Mouse (Mus musculus): ENCODE data around the gene Memo1. TPM values are rescaled to one million over a fixed set of nuclear protein-coding genes. Genes with fewer than 3 reads are reported as not detected.
"Not testable (repeated sequence)": the region's sequence is repeated elsewhere in the genome, so short reads cannot be mapped to it uniquely, and the experiment has no call there.

Memo1 gene
- polyA plus RNA-seq, 1 experiment from 2014 or later = 88.8 TPM

DNA sequence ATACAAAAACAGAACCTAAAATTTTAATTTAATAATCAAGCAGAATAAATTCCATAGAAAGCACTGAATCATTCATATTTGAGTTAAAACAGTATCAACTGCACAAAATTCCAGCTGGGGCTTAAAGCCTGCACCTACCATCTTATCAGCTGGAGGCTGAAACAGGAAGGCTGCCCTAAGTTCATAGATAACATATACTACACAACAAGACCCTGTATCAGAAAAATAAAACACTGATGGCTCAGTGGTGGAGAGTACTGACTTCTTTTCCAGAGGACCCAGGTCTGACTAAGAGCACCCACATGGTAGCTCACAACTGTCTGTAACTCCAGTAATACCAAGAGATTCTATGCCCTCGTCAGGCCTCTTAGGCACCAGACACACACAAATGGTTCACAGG lies 55.0 kb downstream of the Memo1 start:
- H3K36me3 ChIP-seq (replicated peaks) = peaks cover 43% of the 10 kb centered on the region
- 78% methylated on average over 1 of the region's 1 CpGs for WGBS (ENCODE audit: insufficient replicate concordance)
- no peaks in the 10 kb centered on the region for H3K27me3 ChIP-seq
- H3K9ac ChIP-seq = no peak overlapping the region
- no peak overlapping the region for H3K4me2 ChIP-seq
- H3K27ac ChIP-seq (replicated peaks) = no peak overlapping the region
- no peak overlapping the region for H3K4me3 ChIP-seq (replicated peaks)
- H3K9me3 ChIP-seq (replicated peaks) = no peaks in the 10 kb centered on the region
- ATAC-seq (ENCODE audit: insufficient read depth) = 0 out of 2 replicates have a peak, but pooled peaks have one; percentile 28
- peaks cover 7% of the 10 kb centered on the region for H3K4me1 ChIP-seq (replicated peaks)

DNA sequence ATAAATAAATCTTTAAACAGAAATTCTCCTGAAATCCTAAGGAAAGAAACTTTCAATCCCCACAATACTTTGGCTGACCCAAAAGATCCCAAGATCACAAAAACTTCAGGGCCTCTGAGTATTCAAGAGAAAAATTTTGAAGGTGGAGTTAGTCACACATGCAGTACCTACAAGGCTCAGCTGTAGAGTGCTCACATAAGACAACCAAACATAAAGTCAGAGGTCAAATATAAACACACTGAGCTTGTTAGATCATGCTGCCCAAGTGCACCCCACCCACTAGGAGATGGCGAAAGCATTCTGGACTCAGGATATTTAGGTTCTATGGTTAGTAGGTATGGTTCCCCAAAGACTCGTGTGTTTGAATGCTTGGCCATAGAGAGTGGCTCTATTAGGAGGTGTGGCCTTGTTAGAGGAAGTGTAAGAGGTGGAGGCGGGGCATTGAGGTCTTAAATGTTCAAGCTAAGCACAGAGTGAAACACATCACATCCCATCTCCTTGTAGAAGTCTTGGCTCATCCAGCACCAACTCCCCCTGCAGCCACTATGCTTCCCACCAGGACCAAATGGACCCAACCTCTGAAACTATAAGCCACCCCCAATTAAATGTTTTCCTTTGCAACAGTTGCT lies 67.1 kb downstream of the Memo1 start:
- Histone ChIP-seq H3K36me3 (replicated peaks) (peaks cover 42% of the 10 kb centered on the region), H3K27ac (replicated peaks) (no peak overlapping the region), H3K4me2 (no peak overlapping the region), H3K9me3 (replicated peaks) (no peaks in the 10 kb centered on the region), H3K9ac (no peak overlapping the region), H3K27me3 (no peaks in the 10 kb centered on the region), H3K4me3 (replicated peaks) (no peak overlapping the region), H3K4me1 (replicated peaks) (no peaks in the 10 kb centered on the region)
- no peak for ATAC-seq (ENCODE audit: insufficient read depth)
- WGBS (ENCODE audit: insufficient replicate concordance) = 71% methylated on average over 3 of the region's 3 CpGs

DNA sequence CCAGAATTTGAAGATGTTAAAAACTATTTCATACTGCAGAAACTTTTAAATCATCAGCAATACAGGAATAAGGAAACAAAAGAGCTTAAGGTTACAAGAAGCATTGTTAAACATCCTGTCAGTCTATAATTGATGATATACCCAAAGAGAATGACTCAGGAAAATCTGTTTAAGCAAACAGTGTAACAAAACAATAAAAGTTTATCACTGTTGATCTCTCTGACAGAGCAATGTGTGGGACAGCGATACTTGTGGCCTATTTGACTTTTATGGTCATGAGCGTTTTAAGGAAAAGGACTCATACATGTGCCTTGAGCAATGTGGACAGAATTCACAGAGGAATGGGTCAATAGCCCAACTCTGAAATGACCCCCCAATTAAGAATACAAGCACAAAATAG lies 78.0 kb downstream of the Memo1 start:
- no peak for ATAC-seq (ENCODE audit: insufficient read depth)
- Histone ChIP-seq H3K4me1 (replicated peaks) (no peaks in the 10 kb centered on the region), H3K9ac (no peak overlapping the region), H3K4me3 (replicated peaks) (no peak overlapping the region), H3K27me3 (no peaks in the 10 kb centered on the region), H3K4me2 (no peak overlapping the region), H3K9me3 (replicated peaks) (no peaks in the 10 kb centered on the region), H3K36me3 (replicated peaks) (peaks cover 45% of the 10 kb centered on the region), H3K27ac (replicated peaks) (no peak overlapping the region)
- 68% methylated on average over 2 of the region's 2 CpGs for WGBS (ENCODE audit: insufficient replicate concordance)

- ATAC-seq (ENCODE audit: insufficient read depth); H3K27ac ChIP-seq (replicated peaks); H3K9me3 ChIP-seq (replicated peaks); H3K9ac ChIP-seq; H3K4me3 ChIP-seq (replicated peaks); H3K4me1 ChIP-seq (replicated peaks); H3K27me3 ChIP-seq; H3K4me2 ChIP-seq: not testable (repeated sequence)
- peaks cover 48% of the 10 kb centered on the region for H3K36me3 ChIP-seq (replicated peaks)
- 91% methylated on average over 16 of the region's 16 CpGs for WGBS (ENCODE audit: insufficient replicate concordance)
Observed at GRCm38 (mm10) chr17:74212831-74213524, 82.3 kb downstream of the Memo1 start.

DNA sequence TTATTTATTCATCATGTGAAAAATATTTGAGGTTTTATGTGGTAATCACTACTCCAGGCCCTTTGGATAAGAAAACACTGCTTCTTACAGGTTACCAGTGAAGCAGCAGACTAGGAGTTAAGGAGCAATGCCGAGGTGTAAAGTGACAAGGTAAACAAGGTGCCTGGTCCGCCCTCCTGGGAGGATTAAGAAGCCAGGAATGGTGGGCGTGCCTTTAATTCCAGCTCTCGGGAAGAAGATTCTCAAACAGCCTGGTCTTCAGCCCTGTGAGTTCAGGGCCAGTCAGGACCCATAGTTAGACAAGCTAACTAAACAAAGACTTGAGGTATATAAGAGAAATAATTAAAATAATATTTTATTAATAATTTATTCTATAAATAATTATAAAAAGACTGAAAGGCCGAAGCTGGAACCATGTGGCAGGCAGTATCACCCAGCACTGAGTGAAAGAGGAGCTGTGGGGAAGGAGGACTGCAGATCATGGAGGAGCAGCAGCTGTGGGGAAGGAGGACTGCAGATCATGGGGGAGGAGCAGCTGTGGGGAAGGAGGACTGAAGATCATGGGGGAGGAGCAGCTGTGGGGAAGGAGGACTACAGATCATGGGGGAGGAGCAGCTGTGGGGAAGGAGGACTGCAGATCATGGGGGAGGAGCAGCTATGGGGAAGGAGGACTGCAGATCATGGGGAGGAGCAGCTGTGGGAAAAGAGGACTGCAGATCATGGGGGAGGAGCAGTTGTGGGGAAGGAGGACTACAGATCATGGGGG lies 86.0 kb downstream of the Memo1 start:
- H3K9me3 ChIP-seq (replicated peaks) = no peaks in the 10 kb centered on the region
- H3K4me1 ChIP-seq (replicated peaks) = no peaks in the 10 kb centered on the region
- peaks cover 45% of the 10 kb centered on the region for H3K36me3 ChIP-seq (replicated peaks)
- no peak overlapping the region for H3K4me3 ChIP-seq (replicated peaks)
- no peak overlapping the region for H3K4me2 ChIP-seq
- H3K27ac ChIP-seq (replicated peaks) = no peak overlapping the region
- 73% methylated on average over 5 of the region's 5 CpGs for WGBS (ENCODE audit: insufficient replicate concordance)
- no peak for ATAC-seq (ENCODE audit: insufficient read depth)
- no peaks in the 10 kb centered on the region for H3K27me3 ChIP-seq
- H3K9ac ChIP-seq = no peak overlapping the region

GRCm38 (mm10) chr17:74195943-74196342 lies 99.4 kb downstream of the Memo1 start:
- no peak for ATAC-seq (ENCODE audit: insufficient read depth)
- H3K9ac ChIP-seq = no peak overlapping the region
- H3K27me3 ChIP-seq = no peaks in the 10 kb centered on the region
- no peak overlapping the region for H3K27ac ChIP-seq (replicated peaks)
- no peak overlapping the region for H3K4me3 ChIP-seq (replicated peaks)
- no peaks in the 10 kb centered on the region for H3K9me3 ChIP-seq (replicated peaks)
- H3K4me2 ChIP-seq = no peak overlapping the region
- H3K4me1 ChIP-seq (replicated peaks) = no peaks in the 10 kb centered on the region
- 35% methylated on average over 2 of the region's 2 CpGs for WGBS (ENCODE audit: insufficient replicate concordance)
- H3K36me3 ChIP-seq (replicated peaks) = peaks cover 12% of the 10 kb centered on the region

DNA sequence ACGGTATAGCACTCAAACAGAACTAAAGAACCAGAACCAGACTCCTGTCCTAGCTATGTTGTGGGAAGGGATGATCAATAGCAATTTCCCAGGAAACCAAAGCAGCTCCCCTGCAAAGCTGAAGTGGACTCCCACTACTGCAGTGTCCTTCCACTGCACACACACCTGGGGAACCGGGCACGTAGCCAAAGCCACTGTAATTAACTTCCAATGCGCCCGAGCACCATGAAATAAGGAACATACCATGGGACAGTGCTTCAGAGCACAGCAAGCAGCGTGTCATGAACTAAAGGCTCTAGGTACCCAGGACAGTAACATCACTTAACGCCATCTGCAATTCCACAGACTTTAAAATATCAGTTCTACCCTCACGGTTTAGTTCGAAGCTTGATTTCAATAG lies 100.6 kb downstream of the Memo1 start:
- H3K9ac ChIP-seq = no peak overlapping the region
- no peak for ATAC-seq (ENCODE audit: insufficient read depth)
- no peak overlapping the region for H3K4me3 ChIP-seq (replicated peaks)
- no peaks in the 10 kb centered on the region for H3K9me3 ChIP-seq (replicated peaks)
- peaks cover 9% of the 10 kb centered on the region for H3K36me3 ChIP-seq (replicated peaks)
- no peaks in the 10 kb centered on the region for H3K4me1 ChIP-seq (replicated peaks)
- WGBS (ENCODE audit: insufficient replicate concordance) = 86% methylated on average over 9 of the region's 9 CpGs
- no peak overlapping the region for H3K4me2 ChIP-seq
- no peak overlapping the region for H3K27ac ChIP-seq (replicated peaks)
- no peaks in the 10 kb centered on the region for H3K27me3 ChIP-seq

DNA sequence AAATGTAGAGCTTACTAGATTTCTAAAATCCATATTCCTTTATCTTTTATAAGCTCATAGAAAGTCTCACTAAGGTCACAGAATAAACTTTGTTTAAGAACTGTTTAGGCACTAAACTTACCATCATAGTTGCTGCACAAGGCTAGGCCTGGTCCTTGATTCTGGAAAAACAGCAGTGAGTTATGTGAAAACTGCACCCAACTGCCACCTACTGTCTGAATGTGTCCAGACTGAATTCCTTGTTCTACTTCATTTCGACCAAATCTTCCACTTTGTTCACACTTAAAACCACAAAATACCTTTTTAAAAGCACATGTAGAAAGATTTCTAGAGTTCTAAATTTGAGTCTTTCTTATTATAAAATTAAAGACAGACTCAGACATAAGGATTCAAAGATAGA lies 101.9 kb downstream of the Memo1 start:
- H3K27ac ChIP-seq (replicated peaks) = no peak overlapping the region
- peaks cover 9% of the 10 kb centered on the region for H3K36me3 ChIP-seq (replicated peaks)
- no peak for ATAC-seq (ENCODE audit: insufficient read depth)
- WGBS (ENCODE audit: insufficient replicate concordance) = 60% methylated on average over 1 of the region's 1 CpGs
- no peak overlapping the region for H3K4me3 ChIP-seq (replicated peaks)
- H3K9me3 ChIP-seq (replicated peaks) = no peaks in the 10 kb centered on the region
- no peaks in the 10 kb centered on the region for H3K4me1 ChIP-seq (replicated peaks)
- H3K27me3 ChIP-seq = no peaks in the 10 kb centered on the region
- H3K9ac ChIP-seq = no peak overlapping the region
- no peak overlapping the region for H3K4me2 ChIP-seq

- Histone ChIP-seq H3K36me3 (replicated peaks) (no peaks in the 10 kb centered on the region; the same call in 1 of the 2 replicates), H3K4me3 (replicated peaks) (no peak overlapping the region), H3K4me1 (replicated peaks) (no peaks in the 10 kb centered on the region), H3K4me2 (no peak overlapping the region), H3K9ac (no peak overlapping the region), H3K27ac (replicated peaks) (no peak overlapping the region), H3K9me3 (replicated peaks) (no peaks in the 10 kb centered on the region), H3K27me3 (no peaks in the 10 kb centered on the region)
- WGBS (ENCODE audit: insufficient replicate concordance) = 85% methylated on average over 5 of the region's 5 CpGs
- no peak for ATAC-seq (ENCODE audit: insufficient read depth)
Observed at GRCm38 (mm10) chr17:74191446-74191845, 103.9 kb downstream of the Memo1 start.

DNA sequence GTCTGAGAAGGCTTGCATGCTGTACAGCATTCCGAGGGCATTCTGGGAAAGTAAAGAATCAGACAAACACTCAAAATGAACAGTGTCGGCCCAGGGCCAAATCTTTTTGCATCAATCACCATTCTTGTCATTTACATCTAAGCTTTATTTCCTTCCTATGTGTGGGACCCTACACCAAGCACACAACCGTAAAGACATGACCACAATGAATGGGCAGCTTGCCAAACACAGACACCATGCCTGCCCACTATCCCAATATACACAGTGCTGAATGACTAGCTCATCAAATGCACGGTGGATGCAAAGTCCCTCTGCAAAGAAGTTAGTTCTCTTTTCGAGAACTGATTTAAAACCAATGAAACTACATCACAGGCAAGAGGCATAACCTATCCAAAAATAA lies 109.1 kb downstream of the Memo1 start:
- H3K9ac ChIP-seq = no peak overlapping the region
- H3K9me3 ChIP-seq (replicated peaks) = no peaks in the 10 kb centered on the region
- 44% methylated on average over 5 of the region's 5 CpGs for WGBS (ENCODE audit: insufficient replicate concordance)
- H3K27me3 ChIP-seq = no peaks in the 10 kb centered on the region
- no peak overlapping the region for H3K27ac ChIP-seq (replicated peaks)
- no peak overlapping the region for H3K4me2 ChIP-seq
- H3K36me3 ChIP-seq (replicated peaks) = 0 out of 2 replicates have a peak, but pooled peaks cover 5% of the 10 kb centered on the region
- no peak overlapping the region for H3K4me3 ChIP-seq (replicated peaks)
- no peak for ATAC-seq (ENCODE audit: insufficient read depth)
- no peaks in the 10 kb centered on the region for H3K4me1 ChIP-seq (replicated peaks)

- whole genome bisulfite sequencing (ENCODE audit: insufficient replicate concordance) = 62% methylated on average over 1 of the region's 1 CpGs
- no peak overlapping the region for H3K4me2 ChIP-seq
- H3K9me3 ChIP-seq (replicated peaks) = no peaks in the 10 kb centered on the region
- H3K36me3 ChIP-seq (replicated peaks) = 0 out of 2 replicates have a peak, but pooled peaks cover 5% of the 10 kb centered on the region
- no peak overlapping the region for H3K9ac ChIP-seq
- H3K27me3 ChIP-seq = no peaks in the 10 kb centered on the region
- H3K27ac ChIP-seq (replicated peaks) = no peak overlapping the region
- no peak for ATAC-seq (ENCODE audit: insufficient read depth)
- H3K4me1 ChIP-seq (replicated peaks) = no peaks in the 10 kb centered on the region
- no peak overlapping the region for H3K4me3 ChIP-seq (replicated peaks)
Observed at GRCm38 (mm10) chr17:74184739-74185138, 110.6 kb downstream of the Memo1 start.

Measured in liver, embryonic 15.5 days (tissue).